Mouse (Mus musculus): ENCODE data around the gene Chl1. TPM values are rescaled to one million over a fixed set of nuclear protein-coding genes. Genes with fewer than 3 reads are reported as not detected.

Gene Chl1
- polyA plus RNA-seq, 1 experiment from 2014 or later, result 0.37 TPM

DNA sequence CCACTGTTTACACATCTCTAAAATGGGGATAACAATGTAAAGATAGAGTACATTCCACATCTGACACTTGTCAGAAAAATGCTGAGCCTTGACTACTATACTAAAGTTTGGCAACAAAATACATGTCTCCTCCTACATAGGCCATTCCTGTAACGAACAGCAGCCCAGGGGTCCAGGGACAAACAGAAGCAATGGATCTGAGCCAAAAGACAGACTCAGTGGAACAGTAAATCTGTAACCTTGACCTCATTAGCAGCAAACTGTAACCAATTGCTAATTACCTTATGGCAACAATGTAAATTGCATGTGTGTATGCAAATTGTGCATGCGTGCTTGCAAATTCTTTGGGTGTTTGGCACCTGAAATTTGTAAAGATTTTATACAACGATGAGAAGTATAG lies 100.3 kb downstream of the Chl1 start:
- Histone ChIP-seq H3K9me3 (no peaks in the 10 kb centered on the region), H3K4me1 (no peaks in the 10 kb centered on the region), H3K27ac (replicated peaks) (no peak overlapping the region), H3K27me3 (replicated peaks) (no peaks in the 10 kb centered on the region), H3K36me3 (no peaks in the 10 kb centered on the region), H3K4me2 (no peak overlapping the region), H3K9ac (no peak overlapping the region), H3K4me3 (no peak overlapping the region)
- WGBS, result 75% methylated on average over 3 of the region's 3 CpGs
- no peak for ATAC-seq (ENCODE audit: extremely low read depth, insufficient number of reproducible peaks, low FRiP score, low TSS enrichment)

DNA sequence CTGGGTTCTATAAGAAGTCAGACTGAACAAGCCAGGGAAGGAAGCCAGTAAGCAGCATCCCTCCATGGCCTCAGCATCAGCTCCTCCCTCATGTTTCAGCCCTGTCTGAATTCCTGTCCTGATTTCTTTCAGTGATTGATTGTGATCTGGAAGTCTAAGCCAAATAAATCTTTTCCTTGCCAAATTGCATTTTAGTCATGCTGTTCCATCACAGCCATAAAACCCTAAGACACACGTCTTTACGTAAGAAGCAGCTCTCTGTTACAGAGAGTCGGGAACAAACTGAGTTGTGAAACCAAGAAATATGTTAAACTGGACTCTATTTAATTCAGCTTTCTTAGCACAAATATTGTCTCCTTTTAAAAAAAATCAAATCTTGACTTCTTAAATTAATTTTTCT lies 102.2 kb downstream of the Chl1 start:
- Histone ChIP-seq H3K4me2 (no peak overlapping the region), H3K9me3 (no peaks in the 10 kb centered on the region), H3K36me3 (no peaks in the 10 kb centered on the region), H3K4me1 (no peaks in the 10 kb centered on the region), H3K4me3 (no peak overlapping the region), H3K27ac (replicated peaks) (no peak overlapping the region), H3K27me3 (replicated peaks) (no peaks in the 10 kb centered on the region), H3K9ac (no peak overlapping the region)
- WGBS, result 76% methylated on average over 3 of the region's 3 CpGs
- no peak for ATAC-seq (ENCODE audit: extremely low read depth, insufficient number of reproducible peaks, low FRiP score, low TSS enrichment)

DNA sequence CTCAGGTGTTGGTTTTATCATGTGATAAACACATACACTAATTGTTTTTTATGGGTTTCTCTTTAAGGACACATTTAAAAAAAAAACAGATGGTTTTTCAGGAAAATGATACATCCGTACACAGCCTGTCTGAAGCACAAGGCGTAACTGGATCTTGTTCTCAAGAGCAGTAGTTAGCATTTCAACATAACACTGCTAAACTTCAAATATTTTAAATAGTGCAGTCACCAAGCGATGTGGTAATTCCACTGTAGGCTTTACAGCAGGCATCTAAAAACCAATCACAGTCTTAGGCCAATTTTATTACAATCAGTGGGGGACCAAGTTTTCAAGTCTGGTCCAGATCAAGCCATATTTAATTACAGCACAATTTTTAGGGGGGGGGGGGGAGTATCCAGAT lies 103.3 kb downstream of the Chl1 start:
- H3K4me1 ChIP-seq, result no peaks in the 10 kb centered on the region

DNA sequence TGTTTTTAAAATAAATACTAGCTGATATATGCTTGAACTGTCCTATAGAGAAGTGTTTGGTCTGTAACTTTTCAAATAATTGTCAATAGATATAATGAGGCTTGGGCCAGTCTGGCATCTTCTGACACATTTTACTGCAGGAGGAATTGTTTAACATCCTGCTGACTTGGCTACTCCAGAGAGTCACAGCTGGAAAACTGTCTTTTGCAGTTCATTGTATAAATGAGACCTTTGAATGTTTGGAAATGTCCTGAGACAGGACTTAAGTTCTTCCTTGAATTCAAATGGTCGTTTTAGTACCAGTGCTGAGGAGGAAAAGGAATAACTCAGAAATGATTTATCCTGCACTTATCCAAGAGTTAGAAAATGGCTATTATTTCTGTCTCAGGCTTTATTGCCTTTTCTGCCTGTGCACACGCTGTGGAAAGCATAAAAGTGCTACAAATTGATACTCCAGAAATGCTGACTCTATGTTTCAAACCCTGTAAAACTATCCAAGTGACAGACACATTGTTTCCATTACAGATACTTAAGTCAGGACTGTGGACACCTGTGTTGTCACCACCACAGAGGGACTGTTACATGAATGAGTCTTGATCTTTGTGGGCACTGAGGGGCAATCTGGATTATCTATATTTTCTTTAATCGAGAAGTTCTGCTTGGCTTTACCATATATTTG lies 105.7 kb downstream of the Chl1 start:
- Histone ChIP-seq H3K27ac (replicated peaks) (no peak overlapping the region), H3K9ac (no peak overlapping the region), H3K27me3 (replicated peaks) (no peaks in the 10 kb centered on the region), H3K4me3 (no peak overlapping the region), H3K9me3 (no peaks in the 10 kb centered on the region), H3K4me2 (no peak overlapping the region), H3K4me1 (no peaks in the 10 kb centered on the region), H3K36me3 (no peaks in the 10 kb centered on the region)
- 46% methylated on average over 3 of the region's 3 CpGs for WGBS
- ATAC-seq (ENCODE audit: extremely low read depth, insufficient number of reproducible peaks, low FRiP score, low TSS enrichment), result no peak

More for the DNA sequence above, 103.3 kb downstream of the Chl1 start:
- Histone ChIP-seq H3K27me3 (replicated peaks) (no peaks in the 10 kb centered on the region), H3K36me3 (no peaks in the 10 kb centered on the region), H3K9ac (no peak overlapping the region), H3K4me3 (no peak overlapping the region), H3K9me3 (no peaks in the 10 kb centered on the region), H3K27ac (replicated peaks) (no peak overlapping the region), H3K4me2 (no peak overlapping the region)
- no peak for ATAC-seq (ENCODE audit: extremely low read depth, insufficient number of reproducible peaks, low FRiP score, low TSS enrichment)
- 75% methylated on average over 3 of the region's 3 CpGs for WGBS

DNA sequence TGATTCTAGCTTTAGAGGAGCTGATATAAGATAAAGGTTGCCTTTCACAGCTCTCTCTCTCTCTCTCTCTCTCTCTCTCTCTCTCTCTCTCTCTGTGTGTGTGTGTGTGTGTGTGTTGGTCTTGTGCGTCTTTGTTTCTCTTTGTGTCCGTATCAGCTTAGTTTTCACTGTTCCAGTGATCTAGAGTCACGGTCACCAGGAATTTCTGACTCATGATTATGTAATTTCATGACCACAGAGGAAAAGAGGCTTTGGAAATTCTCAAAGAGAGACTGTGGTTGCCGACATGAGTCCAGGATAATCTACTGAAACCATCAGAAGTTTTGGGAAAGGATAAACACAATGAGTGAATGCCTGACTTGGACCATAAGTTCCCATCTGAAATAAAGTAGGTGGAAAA lies 110.5 kb downstream of the Chl1 start:
- Histone ChIP-seq H3K36me3 (no peaks in the 10 kb centered on the region), H3K9ac (no peak overlapping the region), H3K27ac (replicated peaks) (no peak overlapping the region), H3K9me3 (no peaks in the 10 kb centered on the region), H3K4me2 (no peak overlapping the region), H3K4me3 (no peak overlapping the region), H3K4me1 (no peaks in the 10 kb centered on the region), H3K27me3 (replicated peaks) (no peaks in the 10 kb centered on the region)
- 48% methylated on average over 4 of the region's 4 CpGs for WGBS
- ATAC-seq (ENCODE audit: extremely low read depth, insufficient number of reproducible peaks, low FRiP score, low TSS enrichment), result no peak

DNA sequence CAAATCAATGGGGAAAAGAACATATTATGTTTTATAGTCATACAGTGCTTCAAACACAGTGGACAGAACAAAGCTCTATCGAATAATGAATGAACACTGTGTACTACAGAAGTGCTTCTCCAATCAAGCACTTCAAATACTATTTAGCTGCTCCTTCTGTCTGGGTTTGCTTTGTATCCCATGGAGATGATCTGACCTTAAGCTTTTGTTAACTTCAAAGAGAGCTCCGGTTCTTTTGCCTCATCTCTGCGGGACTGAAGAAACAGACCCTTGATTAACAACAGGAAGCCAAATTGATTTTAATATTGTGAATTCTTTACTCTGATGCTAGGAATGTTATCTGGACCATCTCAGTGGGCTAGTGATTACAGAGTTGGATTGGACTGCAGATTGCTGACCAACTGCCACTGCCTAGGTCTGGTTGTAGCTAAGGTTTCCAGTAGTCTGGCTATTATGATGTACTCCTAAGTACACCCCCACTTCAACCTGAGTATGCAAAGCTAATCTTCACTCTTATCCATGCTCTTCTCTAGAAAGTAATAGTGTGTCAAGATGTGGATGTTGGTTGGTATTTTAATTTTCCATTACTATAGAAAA lies 111.8 kb downstream of the Chl1 start:
- WGBS, result 78% methylated on average over 3 of the region's 3 CpGs
- ATAC-seq (ENCODE audit: extremely low read depth, insufficient number of reproducible peaks, low FRiP score, low TSS enrichment), result no peak
- H3K9me3 ChIP-seq, result no peaks in the 10 kb centered on the region
- no peak overlapping the region for H3K27ac ChIP-seq (replicated peaks)
- no peaks in the 10 kb centered on the region for H3K36me3 ChIP-seq
- no peaks in the 10 kb centered on the region for H3K27me3 ChIP-seq (replicated peaks)
- no peak overlapping the region for H3K4me3 ChIP-seq
- H3K9ac ChIP-seq, result no peak overlapping the region
- no peak overlapping the region for H3K4me2 ChIP-seq
- no peaks in the 10 kb centered on the region for H3K4me1 ChIP-seq

DNA sequence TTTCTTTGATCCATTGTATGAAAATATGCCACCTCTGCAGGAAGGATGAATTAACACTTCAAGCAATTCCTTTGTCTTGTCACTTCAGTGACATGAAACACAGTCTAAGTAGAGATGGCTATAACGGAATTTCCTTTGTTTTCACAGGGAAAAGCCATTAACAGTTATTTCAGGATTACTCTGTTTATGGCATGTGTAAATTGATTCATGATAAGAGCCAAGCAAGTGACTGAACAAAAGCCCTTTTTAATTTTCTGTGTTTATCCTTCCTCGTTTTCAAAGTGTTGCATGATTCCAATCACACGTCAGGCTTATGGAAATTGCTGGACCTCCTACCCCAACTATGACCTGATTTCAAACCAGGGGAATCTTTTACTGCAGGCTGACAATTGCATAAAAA lies 122.5 kb downstream of the Chl1 start:
- 35% methylated on average over 3 of the region's 3 CpGs for WGBS
- no peaks in the 10 kb centered on the region for H3K4me1 ChIP-seq
- H3K4me3 ChIP-seq, result no peak overlapping the region
- no peaks in the 10 kb centered on the region for H3K27me3 ChIP-seq (replicated peaks)
- H3K27ac ChIP-seq (replicated peaks), result no peak overlapping the region
- H3K4me2 ChIP-seq, result no peak overlapping the region
- H3K36me3 ChIP-seq, result no peaks in the 10 kb centered on the region
- H3K9me3 ChIP-seq, result no peaks in the 10 kb centered on the region
- ATAC-seq (ENCODE audit: extremely low read depth, insufficient number of reproducible peaks, low FRiP score, low TSS enrichment), result no peak
- H3K9ac ChIP-seq, result no peak overlapping the region

DNA sequence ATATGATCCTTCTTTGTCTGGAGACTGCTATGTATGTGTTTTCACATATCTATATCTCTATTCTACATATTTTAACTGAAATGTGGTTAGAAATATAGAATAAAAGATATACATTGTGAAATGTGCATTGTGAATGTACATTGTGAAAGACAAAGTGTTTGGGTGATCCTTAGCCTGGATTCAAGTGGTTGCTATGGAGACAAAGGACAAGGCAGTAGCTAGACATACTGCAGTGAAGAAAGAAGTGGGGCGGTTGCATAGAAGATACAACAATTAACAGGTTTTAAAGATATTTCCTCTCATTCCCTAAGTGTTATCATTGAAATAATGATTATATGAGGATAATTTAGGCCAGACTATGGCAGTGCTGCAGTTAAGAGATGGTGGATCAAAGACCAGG lies 146.4 kb downstream of the Chl1 start:
- no peak overlapping the region for H3K4me2 ChIP-seq
- ATAC-seq (ENCODE audit: extremely low read depth, insufficient number of reproducible peaks, low FRiP score, low TSS enrichment), result no peak
- no peaks in the 10 kb centered on the region for H3K36me3 ChIP-seq
- no peaks in the 10 kb centered on the region for H3K4me1 ChIP-seq
- H3K27ac ChIP-seq (replicated peaks), result no peak overlapping the region
- no peaks in the 10 kb centered on the region for H3K27me3 ChIP-seq (replicated peaks)
- H3K9ac ChIP-seq, result no peak overlapping the region
- no peak overlapping the region for H3K4me3 ChIP-seq
- no peaks in the 10 kb centered on the region for H3K9me3 ChIP-seq
- WGBS, result 75% methylated on average over 1 of the region's 1 CpGs

DNA sequence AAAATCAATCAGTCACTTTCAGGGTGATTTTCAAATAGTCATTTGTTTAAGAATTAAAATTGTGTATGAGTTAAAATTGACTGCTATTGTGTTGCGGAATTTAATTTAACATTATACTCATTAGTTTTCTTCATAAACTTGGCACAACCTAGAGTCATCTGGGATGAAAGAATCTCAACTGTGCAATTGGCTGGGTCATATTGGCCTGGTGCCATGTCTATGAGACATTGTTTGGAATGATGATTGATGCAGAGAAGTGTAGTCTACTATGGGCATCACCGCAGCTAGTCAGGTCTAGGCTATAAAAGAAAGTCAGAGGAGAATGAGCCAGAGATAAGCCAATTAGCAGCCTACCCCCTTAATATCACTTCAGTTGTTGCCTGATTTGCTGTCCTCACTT lies 148.8 kb downstream of the Chl1 start:
- Histone ChIP-seq H3K4me3 (no peak overlapping the region), H3K27ac (replicated peaks) (no peak overlapping the region), H3K36me3 (no peaks in the 10 kb centered on the region), H3K4me2 (no peak overlapping the region), H3K4me1 (no peaks in the 10 kb centered on the region), H3K9ac (no peak overlapping the region), H3K27me3 (replicated peaks) (no peaks in the 10 kb centered on the region), H3K9me3 (no peaks in the 10 kb centered on the region)
- ATAC-seq (ENCODE audit: extremely low read depth, insufficient number of reproducible peaks, low FRiP score, low TSS enrichment), result no peak
- WGBS, result 84% methylated on average over 2 of the region's 2 CpGs

DNA sequence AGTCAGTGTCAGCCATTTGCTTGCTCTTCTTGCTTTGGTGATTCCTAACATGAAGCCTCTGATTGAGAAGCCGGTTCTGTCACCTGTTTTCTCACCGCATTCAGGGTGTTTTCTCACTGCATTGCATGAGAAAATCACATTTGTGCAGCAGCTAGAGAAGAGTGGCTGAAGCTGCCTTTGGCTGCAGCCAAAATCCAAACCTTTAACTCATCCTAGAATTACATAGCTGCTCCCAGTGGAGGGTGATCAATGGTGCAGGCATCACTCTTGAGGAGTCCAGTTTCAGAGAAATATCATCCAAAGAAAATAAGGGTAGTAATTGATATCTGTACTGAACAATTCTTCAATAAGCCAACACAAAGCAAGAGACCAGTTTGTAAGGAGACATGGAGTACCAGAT lies 154.8 kb downstream of the Chl1 start:
- no peak overlapping the region for H3K27ac ChIP-seq (replicated peaks)
- H3K36me3 ChIP-seq, result no peaks in the 10 kb centered on the region
- ATAC-seq (ENCODE audit: extremely low read depth, insufficient number of reproducible peaks, low FRiP score, low TSS enrichment), result no peak
- H3K4me1 ChIP-seq, result no peaks in the 10 kb centered on the region
- H3K9ac ChIP-seq, result no peak overlapping the region
- H3K27me3 ChIP-seq (replicated peaks), result no peaks in the 10 kb centered on the region
- no peak overlapping the region for H3K4me2 ChIP-seq
- no peak overlapping the region for H3K4me3 ChIP-seq
- 75% methylated on average over 2 of the region's 2 CpGs for WGBS
- H3K9me3 ChIP-seq, result no peaks in the 10 kb centered on the region

DNA sequence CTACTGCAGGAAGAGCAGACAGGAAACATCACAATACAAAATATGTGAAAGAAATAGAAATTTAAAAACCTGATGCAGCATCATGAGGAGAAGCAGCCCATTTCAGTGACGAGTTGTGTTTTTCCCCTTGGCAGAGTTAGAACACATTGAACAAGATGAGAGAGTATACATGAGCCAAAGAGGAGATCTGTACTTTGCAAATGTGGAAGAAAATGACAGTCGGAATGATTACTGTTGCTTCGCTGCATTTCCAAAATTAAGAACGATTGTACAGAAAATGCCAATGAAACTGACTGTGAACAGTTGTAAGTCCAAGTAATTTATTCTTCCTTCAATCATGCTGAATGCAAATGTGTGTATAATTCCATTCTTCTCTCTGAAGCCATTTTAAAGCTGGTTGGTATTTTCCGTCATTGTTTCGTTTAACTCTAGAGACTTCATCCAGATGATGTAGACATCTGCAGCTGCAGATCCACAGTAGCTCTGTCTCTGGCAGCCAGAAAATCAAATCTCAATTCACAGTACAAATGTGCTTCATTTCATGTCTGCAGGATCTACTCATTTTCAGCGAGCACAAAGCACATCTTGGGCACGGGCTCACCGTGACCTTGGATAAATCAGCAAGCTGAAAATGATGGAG lies 155.4 kb downstream of the Chl1 start:
- Histone ChIP-seq H3K9me3 (no peaks in the 10 kb centered on the region), H3K4me1 (no peaks in the 10 kb centered on the region), H3K27ac (replicated peaks) (no peak overlapping the region), H3K9ac (no peak overlapping the region), H3K36me3 (no peaks in the 10 kb centered on the region), H3K27me3 (replicated peaks) (no peaks in the 10 kb centered on the region), H3K4me3 (no peak overlapping the region), H3K4me2 (no peak overlapping the region)
- no peak for ATAC-seq (ENCODE audit: extremely low read depth, insufficient number of reproducible peaks, low FRiP score, low TSS enrichment)
- 79% methylated on average over 9 of the region's 9 CpGs for WGBS

DNA sequence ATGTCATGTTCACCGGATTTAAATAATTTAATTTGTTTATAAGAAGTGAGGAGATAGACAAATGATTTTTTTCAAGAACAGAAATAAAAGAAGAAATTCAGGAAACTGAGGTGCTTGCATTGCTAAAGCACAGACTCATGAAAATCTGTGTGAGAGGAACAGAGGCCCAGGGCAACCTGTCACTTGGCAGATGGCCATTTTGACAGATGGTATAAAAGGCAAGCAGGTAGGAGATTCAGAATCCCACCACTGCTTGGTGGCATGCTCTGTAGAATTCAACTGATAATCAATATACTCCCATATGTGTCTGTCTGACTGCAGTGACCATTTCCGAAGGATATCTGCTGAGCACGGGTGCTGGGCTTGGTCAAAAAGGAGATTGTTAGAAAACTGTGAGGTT lies 162.7 kb downstream of the Chl1 start:
- Histone ChIP-seq H3K9ac (no peak overlapping the region), H3K27ac (replicated peaks) (no peak overlapping the region), H3K9me3 (no peaks in the 10 kb centered on the region), H3K4me1 (no peaks in the 10 kb centered on the region), H3K36me3 (no peaks in the 10 kb centered on the region), H3K27me3 (replicated peaks) (no peaks in the 10 kb centered on the region), H3K4me3 (no peak overlapping the region), H3K4me2 (no peak overlapping the region)
- no peak for ATAC-seq (ENCODE audit: extremely low read depth, insufficient number of reproducible peaks, low FRiP score, low TSS enrichment)
- WGBS, result 81% methylated on average over 3 of the region's 3 CpGs
